8 mouse cellular contexts compared by ENCODE assay signal in genomic region chr1:105844341-105845006, GRCm38 (mm10).
DNase-seq lines count a peak whose midpoint lies in the region; ATAC-seq and TF ChIP-seq lines count a peak whose summit lies in the region.

No protein-coding gene starts in this region.

- no peaks in the 10 kb centered on the region for H3K9me3 ChIP-seq in forebrain, embryonic 16.5 days (ENCODE audit: control insufficient read depth, low read length)
- no peaks in the 10 kb centered on the region for H3K9me3 ChIP-seq in liver, postnatal 0 days (ENCODE audit: low read length)

- H3K36me3 ChIP-seq in forebrain, embryonic 16.5 days (ENCODE audit: control insufficient read depth, insufficient read depth) = no peaks in the 10 kb centered on the region
- no peaks in the 10 kb centered on the region for H3K36me3 ChIP-seq in liver, postnatal 0 days (replicated peaks; ENCODE audit: insufficient read depth, low read length)

- ATAC-seq in forebrain, embryonic 16.5 days = peak; percentile 73
- peak; percentile 31; the same call in 1 of the 2 replicates for ATAC-seq in liver, postnatal 0 days

- H3K4me1 ChIP-seq in forebrain, embryonic 16.5 days (replicated peaks; ENCODE audit: control insufficient read depth, insufficient read depth, low read length) = peaks cover 18% of the 10 kb centered on the region
- H3K4me1 ChIP-seq in liver, postnatal 0 days (ENCODE audit: insufficient read depth) = peaks cover 2% of the 10 kb centered on the region; the same call in 1 of the 2 replicates

- H3K27me3 ChIP-seq in forebrain, embryonic 16.5 days (replicated peaks; ENCODE audit: control insufficient read depth, insufficient read depth, low read length) = no peaks in the 10 kb centered on the region
- peaks cover 8% of the 10 kb centered on the region for H3K27me3 ChIP-seq in liver, postnatal 0 days (ENCODE audit: insufficient read depth, low read length)

- 0 out of 2 replicates have a peak, but pooled peaks have one; percentile 1 for TF ChIP-seq CTCF in liver, postnatal 0 days (IDR thresholded peaks at IDR 0.05; ENCODE audit: low read depth)

- H3K27ac ChIP-seq in forebrain, embryonic 16.5 days (ENCODE audit: low read length) = no peak overlapping the region
- H3K27ac ChIP-seq in liver, postnatal 0 days (ENCODE audit: low read depth) = no peak overlapping the region

- intact Hi-C loops in left cerebral cortex, postnatal 4 days (cut with DNase I) = no loop called here

- peak overlapping the region; percentile 40 for H3K4me3 ChIP-seq in forebrain, embryonic 16.5 days (replicated peaks; ENCODE audit: low read length)
- no peak overlapping the region for H3K4me3 ChIP-seq in liver, postnatal 0 days (ENCODE audit: low read depth, low read length)

- 3% methylated on average over 26 of the region's 28 CpGs for WGBS in forebrain, embryonic 16.5 days
- WGBS in liver, postnatal 0 days (ENCODE audit: insufficient replicate concordance) = 11% methylated on average over 28 of the region's 28 CpGs

- TF ChIP-seq EP300 in liver, postnatal 0 days (IDR thresholded peaks at IDR 0.05; ENCODE audit: low read depth) = no peak

- H3K9ac ChIP-seq in forebrain, embryonic 16.5 days (replicated peaks; ENCODE audit: low read depth, low read length) = peak overlapping the region; percentile 59
- no peak overlapping the region for H3K9ac ChIP-seq in liver, postnatal 0 days (replicated peaks)

- peak; percentile 34 for DNase-seq in left cerebral cortex, postnatal 4 days
- DNase-seq in left cerebral cortex, adult 8-10 months (ENCODE audit: low spot score in 2 of 2) = no peak
- DNase-seq in cerebellum, adult 9-10 months = peak; percentile 51
- DNase-seq in liver, postnatal 0 days = no peak
- DNase-seq in thymus, postnatal 4 days = peak; percentile 47
- DNase-seq in urinary bladder, postnatal 14 days (ENCODE audit: low spot score) = no peak
- DNase-seq in natural killer cell, adult 2 months (ENCODE audit: low spot score in 2 of 2) = no peak

- H3K4me2 ChIP-seq in forebrain, embryonic 16.5 days (ENCODE audit: low read length) = peak overlapping the region; percentile 70
- H3K4me2 ChIP-seq in liver, postnatal 0 days (ENCODE audit: low read depth, low read length) = peak overlapping the region; percentile 32; the same call in 1 of the 2 replicates

Comparison
In these comparisons a context has a peak if more than half of its experiments do, and no peak if none do; other contexts are left out.
1. DNase-seq: peak in left cerebral cortex, postnatal 4 days (single experiment), cerebellum, adult 9-10 months (single experiment) and thymus, postnatal 4 days (single experiment); none in left cerebral cortex, adult 8-10 months (0 of 2), liver, postnatal 0 days (single experiment), urinary bladder, postnatal 14 days (single experiment) and natural killer cell, adult 2 months (0 of 2).